30 mouse cellular contexts compared by ENCODE assay signal in the genomic region with DNA sequence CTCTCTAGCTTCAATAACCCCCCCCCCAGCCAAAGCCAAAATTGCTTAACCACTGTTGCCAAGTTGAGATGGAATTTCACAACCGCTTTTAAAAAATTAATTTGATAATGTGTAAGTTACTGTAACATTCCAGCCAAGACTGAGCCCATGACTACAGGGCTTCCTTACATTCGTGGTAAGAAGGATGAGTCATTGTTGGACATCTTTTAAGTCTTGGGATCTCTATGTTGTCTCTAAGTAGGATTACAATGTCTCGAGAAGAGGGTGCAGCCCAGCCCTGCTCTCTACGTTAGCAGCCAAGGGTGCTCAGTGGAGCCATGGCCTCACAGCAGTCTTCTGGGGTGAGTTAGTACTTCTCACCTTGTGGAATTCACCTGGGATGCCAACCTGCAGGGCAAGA.
DNase-seq lines count a peak whose midpoint lies in the region; ATAC-seq and TF ChIP-seq lines count a peak whose summit lies in the region.
"Had no signal": no experiment of that assay in that cellular context is flagged by ENCODE, and none has a peak within 500 bp of the region (broad histone marks: within the 10 kb centered on the region; RNA-seq: fewer than 3 reads in every experiment).

No protein-coding gene starts in this region.

- no peaks in the 10 kb centered on the region for H3K79me2 ChIP-seq in myocyte (ENCODE audit: control insufficient read depth, insufficient read depth)

- H3K4me2 ChIP-seq in embryonic facial prominence, embryonic 14.5 days (ENCODE audit: low read depth, low read length): no peak overlapping the region
- no peak overlapping the region for H3K4me2 ChIP-seq in lung, embryonic 16.5 days (ENCODE audit: low read depth, low read length)
- H3K4me2 ChIP-seq in myocyte (ENCODE audit: low read depth): no peak overlapping the region
- H3K4me2 ChIP-seq: embryonic facial prominence, embryonic 12.5 days; forebrain, embryonic 12.5 days; heart, embryonic 15.5 days; kidney, embryonic 15.5 days; limb, embryonic 12.5 days; liver, embryonic 15.5 days; midbrain, embryonic 15.5 days; stomach, embryonic 15.5 days had no signal

- 61% methylated on average over 4 of the region's 4 CpGs for WGBS in embryonic facial prominence, embryonic 14.5 days
- 90% methylated on average over 4 of the region's 4 CpGs for WGBS in embryonic facial prominence, embryonic 10.5 days
- WGBS in lung, embryonic 16.5 days: 64% methylated on average over 4 of the region's 4 CpGs

- H3K36me3 ChIP-seq in embryonic facial prominence, embryonic 14.5 days (ENCODE audit: control insufficient read depth, insufficient read depth, low read length): no peaks in the 10 kb centered on the region
- H3K36me3 ChIP-seq in embryonic facial prominence, embryonic 10.5 days (replicated peaks): no peaks in the 10 kb centered on the region
- H3K36me3 ChIP-seq in lung, embryonic 16.5 days (ENCODE audit: control insufficient read depth, insufficient read depth, low read length): no peaks in the 10 kb centered on the region
- no peaks in the 10 kb centered on the region for H3K36me3 ChIP-seq in myocyte (ENCODE audit: control insufficient read depth, insufficient read depth)
- H3K36me3 ChIP-seq: embryonic facial prominence, embryonic 12.5 days; forebrain, embryonic 12.5 days; heart, embryonic 10.5 days; heart, embryonic 15.5 days; kidney, embryonic 15.5 days; limb, embryonic 12.5 days; liver, embryonic 15.5 days; midbrain, embryonic 15.5 days; stomach, embryonic 15.5 days had no signal

- peak; percentile 75 for DNase-seq in embryonic facial prominence, embryonic 14.5 days (ENCODE audit: low spot score)
- no peak for DNase-seq in embryonic facial prominence, embryonic 10.5 days (ENCODE audit: low spot score)
- peak; percentile 49 for DNase-seq in Patski (ENCODE audit: low read depth, low spot score)
- DNase-seq in left cerebral cortex, adult 18-20 months (ENCODE audit: low spot score in 2 of 2): no peak
- DNase-seq in thymus, adult 18-20 months: no peak
- DNase-seq in frontal cortex, postnatal 14 days (ENCODE audit: low spot score in 2 of 2): no peak
- DNase-seq: adrenal gland, postnatal 10 days; cerebellum, adult 9-10 months; cerebellum, postnatal 36 days; forebrain, postnatal 0 days; gastrocnemius, postnatal 10 days; kidney, adult 18-20 months; kidney, postnatal 36 days; right cerebral cortex, postnatal 25 days; thymus, postnatal 14 days had no signal

- POLR2A ChIA-PET in Patski (lab: Charles Lee): no interaction called here

- no peak overlapping the region for H3K9ac ChIP-seq in embryonic facial prominence, embryonic 14.5 days (ENCODE audit: low read depth, low read length)
- H3K9ac ChIP-seq in lung, embryonic 16.5 days (ENCODE audit: low read length): no peak overlapping the region
- H3K9ac ChIP-seq: embryonic facial prominence, embryonic 12.5 days; forebrain, embryonic 12.5 days; forebrain, postnatal 0 days; heart, embryonic 15.5 days; kidney, embryonic 15.5 days; limb, embryonic 12.5 days; liver, embryonic 15.5 days; midbrain, embryonic 15.5 days; stomach, embryonic 15.5 days had no signal

- no peaks in the 10 kb centered on the region for H3K4me1 ChIP-seq in embryonic facial prominence, embryonic 14.5 days (ENCODE audit: control insufficient read depth, insufficient read depth, low read length)
- no peaks in the 10 kb centered on the region for H3K4me1 ChIP-seq in embryonic facial prominence, embryonic 10.5 days
- no peaks in the 10 kb centered on the region for H3K4me1 ChIP-seq in lung, embryonic 16.5 days (replicated peaks; ENCODE audit: control insufficient read depth, insufficient read depth, low read length)
- H3K4me1 ChIP-seq: embryonic facial prominence, embryonic 12.5 days; forebrain, embryonic 12.5 days; heart, embryonic 10.5 days; heart, embryonic 15.5 days; kidney, embryonic 15.5 days; limb, embryonic 12.5 days; liver, embryonic 15.5 days; midbrain, embryonic 15.5 days; stomach, embryonic 15.5 days had no signal

- ATAC-seq in embryonic facial prominence, embryonic 14.5 days (ENCODE audit: low read depth): peak; percentile 53; the same call in 1 of the 2 replicates
- ATAC-seq in Patski: peak; percentile 51
- 0 out of 2 replicates have a peak, but pooled peaks have one; percentile 41 for ATAC-seq in lung, embryonic 16.5 days (ENCODE audit: low read depth)
- ATAC-seq: forebrain, postnatal 0 days; hindbrain, embryonic 16.5 days; midbrain, embryonic 15.5 days had no signal

- in situ Hi-C loops in Patski (cut with MboI; ENCODE audit: low pct_unique_long_range_greater_than_20kb): no loop called here

- no peak for TF ChIP-seq POLR2A in myocyte (IDR thresholded peaks at IDR 0.05; ENCODE audit: insufficient read length, low read depth)

- no peak overlapping the region for H3K4me3 ChIP-seq in embryonic facial prominence, embryonic 14.5 days (ENCODE audit: low read depth, low read length)
- no peak overlapping the region for H3K4me3 ChIP-seq in embryonic facial prominence, embryonic 10.5 days
- no peak overlapping the region for H3K4me3 ChIP-seq in lung, embryonic 16.5 days (ENCODE audit: low read length)
- H3K4me3 ChIP-seq in myocyte: no peak overlapping the region
- H3K4me3 ChIP-seq: embryonic facial prominence, embryonic 12.5 days; erythroblast, embryonic 14.5 days; forebrain, embryonic 12.5 days; heart, embryonic 10.5 days; heart, embryonic 15.5 days; kidney, embryonic 15.5 days; layer of hippocampus, adult 2 months; limb, embryonic 12.5 days; liver, embryonic 15.5 days; midbrain, embryonic 15.5 days; stomach, embryonic 15.5 days had no signal

- no peak overlapping the region for H3K27ac ChIP-seq in embryonic facial prominence, embryonic 14.5 days (replicated peaks; ENCODE audit: low read depth, low read length)
- no peak overlapping the region for H3K27ac ChIP-seq in embryonic facial prominence, embryonic 10.5 days (replicated peaks)
- H3K27ac ChIP-seq in lung, embryonic 16.5 days (ENCODE audit: low read length): no peak overlapping the region
- H3K27ac ChIP-seq: embryonic facial prominence, embryonic 12.5 days; forebrain, embryonic 12.5 days; heart, embryonic 10.5 days; heart, embryonic 15.5 days; kidney, embryonic 15.5 days; layer of hippocampus, adult 2 months; limb, embryonic 12.5 days; liver, embryonic 15.5 days; macrophage; midbrain, embryonic 15.5 days; stomach, embryonic 15.5 days had no signal

- CTCF ChIA-PET in Patski (lab: Charles Lee): no interaction called here

- no peak for TF ChIP-seq CTCF in Patski (IDR thresholded peaks at IDR 0.05)

- H3ac ChIP-seq in myocyte (ENCODE audit: control insufficient read depth, insufficient read length): no peak overlapping the region

- no peaks in the 10 kb centered on the region for H3K27me3 ChIP-seq in embryonic facial prominence, embryonic 14.5 days (replicated peaks; ENCODE audit: control insufficient read depth, insufficient read depth, low read length)
- H3K27me3 ChIP-seq in embryonic facial prominence, embryonic 10.5 days (replicated peaks; ENCODE audit: low read depth, poor library complexity, severe bottlenecking): no peaks in the 10 kb centered on the region; the same call in 1 of the 2 replicates
- H3K27me3 ChIP-seq in Patski (no peaks in the 10 kb centered on the region), myocyte (ENCODE audit: control insufficient read depth, insufficient read depth, insufficient read length) (no peaks in the 10 kb centered on the region)
- no peaks in the 10 kb centered on the region for H3K27me3 ChIP-seq in lung, embryonic 16.5 days (ENCODE audit: control insufficient read depth, insufficient read depth, low read depth, low read length)
- H3K27me3 ChIP-seq: embryonic facial prominence, embryonic 12.5 days; forebrain, embryonic 12.5 days; heart, embryonic 15.5 days; kidney, embryonic 15.5 days; limb, embryonic 12.5 days; liver, embryonic 15.5 days; midbrain, embryonic 15.5 days; stomach, embryonic 15.5 days had no signal

- H3K9me3 ChIP-seq in embryonic facial prominence, embryonic 14.5 days (ENCODE audit: control insufficient read depth, low read length): no peaks in the 10 kb centered on the region
- no peaks in the 10 kb centered on the region for H3K9me3 ChIP-seq in embryonic facial prominence, embryonic 10.5 days
- H3K9me3 ChIP-seq in lung, embryonic 16.5 days (ENCODE audit: control insufficient read depth, low read length): no peaks in the 10 kb centered on the region
- H3K9me3 ChIP-seq: embryonic facial prominence, embryonic 12.5 days; forebrain, embryonic 12.5 days; heart, embryonic 10.5 days; heart, embryonic 15.5 days; kidney, embryonic 15.5 days; limb, embryonic 12.5 days; liver, embryonic 15.5 days; midbrain, embryonic 15.5 days; stomach, embryonic 15.5 days had no signal

TF ChIP-seq in myocyte, 11 proteins besides CTCF, POLR2A, EP300 and RAD21:
- TF ChIP-seq CEBPB (IDR thresholded peaks at IDR 0.05; ENCODE audit: insufficient read depth, poor library complexity, severe bottlenecking): peak; percentile 57; the same call in 1 of the 2 replicates
- no peak for TF ChIP-seq MAX (IDR thresholded peaks at IDR 0.05; ENCODE audit: low read depth)

Comparison
In these comparisons a context has a peak if more than half of its experiments do, and no peak if none do; other contexts are left out.
1. DNase-seq: peak in embryonic facial prominence, embryonic 14.5 days (single experiment) and Patski (single experiment); none in embryonic facial prominence, embryonic 10.5 days (single experiment), left cerebral cortex, adult 18-20 months (0 of 2), thymus, adult 18-20 months (0 of 2) and frontal cortex, postnatal 14 days (0 of 2).
2. Peak in every context shown above with its lines, with median percentiles within 50 percentile points of each other: ATAC-seq.